Mouse (Mus musculus): ENCODE data around the gene Rtn3.

- TF ChIP-seq GATA1 (IDR thresholded peaks at IDR 0.05; ENCODE audit: low read length), result no peak
- TF ChIP-seq TAL1 (IDR thresholded peaks at IDR 0.05; ENCODE audit: low read length), result no peak
These were observed 995 bp upstream of the Rtn3 start for GRCm38 (mm10) chr19:7484076-7484475.
